Mouse (Mus musculus) kidney, embryonic 16.5 days (tissue): ENCODE results near the gene Ckb. TPM values are rescaled to one million over a fixed set of nuclear protein-coding genes. Genes with fewer than 3 reads are reported as not detected.
"Not testable (repeated sequence)": the region's sequence is repeated elsewhere in the genome, so short reads cannot be mapped to it uniquely, and the experiment has no call there.

Source experiments
- ATAC-seq: fragments of 200-750 bp; cut with Nextera tagmentation; 2 replicates; pipeline ENCODE4 v1.8.0; 2017; ENCODE audit warnings: moderate TSS enrichment; ENCODE audit not compliant: low FRiP score, low TSS enrichment
- H3K27ac ChIP-seq: fragments of 300-500 bp; sonication (generic); 2 replicates; pipeline ENCODE4 v1.5.1; 2014; ENCODE audit warnings: low read length
- H3K27me3 ChIP-seq: fragments of 300-500 bp; sonication (generic); 2 replicates; pipeline ENCODE4 v1.6.1; 2014; ENCODE audit warnings: low read length, control low read depth, mixed read lengths; ENCODE audit not compliant: insufficient read depth
- H3K36me3 ChIP-seq: fragments of 300-500 bp; sonication (generic); 2 replicates; pipeline ENCODE4 v1.6.1; 2014; ENCODE audit warnings: low read length, control low read depth, mixed read lengths; ENCODE audit not compliant: insufficient read depth
- H3K4me1 ChIP-seq: fragments of 300-500 bp; sonication (generic); 2 replicates; pipeline ENCODE4 v1.6.1; 2014; ENCODE audit warnings: low read length, control low read depth, mixed read lengths; ENCODE audit not compliant: insufficient read depth
- H3K4me2 ChIP-seq: fragments of 300-500 bp; sonication (generic); replicated peaks from 2 replicates; pipeline ENCODE4 v1.6.1; 2014; ENCODE audit warnings: low read depth, low read length
- H3K4me3 ChIP-seq: fragments of 300-500 bp; sonication (generic); 2 replicates; pipeline ENCODE4 v1.5.1; 2014; ENCODE audit warnings: mild to moderate bottlenecking, low read length
- H3K9ac ChIP-seq: fragments of 300-500 bp; sonication (generic); replicated peaks from 2 replicates; pipeline ENCODE4 v1.6.1; 2014; ENCODE audit warnings: low read length
- H3K9me3 ChIP-seq: fragments of 300-500 bp; sonication (generic); 2 replicates; pipeline ENCODE4 v1.6.1; 2016; ENCODE audit warnings: low read length, control low read depth
- WGBS: fragments of 180-500 bp; shearing (Covaris S2); extraction: QIAGEN DNeasy Blood & Tissue Kit; methylation state at CpG from one replicate; pipeline ENCODE4 v1.1.7; 2014; 5-methylcytosine and 5-hydroxymethylcytosine counted together
- polyA plus RNA-seq: library from polyadenylated mRNA; unstranded; fragments of >200 nt; fragmentation: Nextera tagmentation; extraction: Ambion mirVana; gene quantifications from 2 replicates; pipeline ENCODE4 v1.2.1, GENCODE M21; 2015

Gene Ckb
- polyA plus RNA-seq, 1 experiment from 2014 or later, result 188 TPM

DNA sequence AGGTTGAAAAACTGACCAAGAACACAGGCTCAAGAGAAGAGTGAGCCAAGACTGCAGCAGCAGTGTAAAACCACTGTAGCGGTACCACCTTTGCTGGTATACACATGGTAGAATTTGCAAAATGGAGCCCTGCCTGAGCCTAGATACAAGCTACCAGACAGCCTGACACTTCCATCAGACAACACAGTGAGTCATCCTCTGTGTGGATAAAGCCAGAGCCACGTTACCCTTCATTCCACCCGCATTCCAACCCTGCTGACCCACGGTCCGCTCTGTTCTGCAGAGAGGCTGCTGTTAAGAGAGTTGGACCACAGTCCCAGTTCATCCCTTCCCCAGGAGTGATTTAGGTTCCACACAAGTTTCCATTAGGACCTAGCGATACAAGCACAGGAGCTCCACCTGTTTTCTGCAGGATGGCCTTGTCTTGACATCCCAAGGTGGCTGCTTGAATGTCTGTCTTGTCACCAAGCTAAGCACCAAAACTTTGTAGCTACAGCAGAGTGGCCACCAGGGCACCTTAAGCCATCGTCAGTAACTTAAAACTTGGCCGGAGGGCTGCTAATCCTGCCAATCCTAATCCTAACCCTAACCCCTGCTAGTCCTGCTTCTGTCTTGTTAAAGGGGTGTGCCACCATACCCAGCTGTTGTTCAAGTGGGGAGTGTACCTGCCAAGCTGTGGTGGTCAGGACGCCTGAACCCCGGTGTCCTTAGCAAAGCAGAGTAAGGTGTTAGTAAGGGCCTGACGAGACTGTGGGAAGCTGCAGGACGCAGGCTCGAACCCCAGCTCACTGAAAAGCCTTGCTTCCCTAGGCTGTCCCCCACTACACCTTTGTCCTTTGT is 6.9 kb downstream of the Ckb start:
- ATAC-seq, result no peak
- H3K27ac ChIP-seq, result no peak overlapping the region
- H3K36me3 ChIP-seq, result peaks cover 9% of the 10 kb centered on the region
- H3K9ac ChIP-seq, result no peak overlapping the region
- peaks cover 3% of the 10 kb centered on the region for H3K27me3 ChIP-seq
- no peaks in the 10 kb centered on the region for H3K9me3 ChIP-seq
- H3K4me1 ChIP-seq, result peaks cover 47% of the 10 kb centered on the region
- no peak overlapping the region for H3K4me2 ChIP-seq
- no peak overlapping the region for H3K4me3 ChIP-seq
- 82% methylated on average over 13 of the region's 13 CpGs for WGBS

DNA sequence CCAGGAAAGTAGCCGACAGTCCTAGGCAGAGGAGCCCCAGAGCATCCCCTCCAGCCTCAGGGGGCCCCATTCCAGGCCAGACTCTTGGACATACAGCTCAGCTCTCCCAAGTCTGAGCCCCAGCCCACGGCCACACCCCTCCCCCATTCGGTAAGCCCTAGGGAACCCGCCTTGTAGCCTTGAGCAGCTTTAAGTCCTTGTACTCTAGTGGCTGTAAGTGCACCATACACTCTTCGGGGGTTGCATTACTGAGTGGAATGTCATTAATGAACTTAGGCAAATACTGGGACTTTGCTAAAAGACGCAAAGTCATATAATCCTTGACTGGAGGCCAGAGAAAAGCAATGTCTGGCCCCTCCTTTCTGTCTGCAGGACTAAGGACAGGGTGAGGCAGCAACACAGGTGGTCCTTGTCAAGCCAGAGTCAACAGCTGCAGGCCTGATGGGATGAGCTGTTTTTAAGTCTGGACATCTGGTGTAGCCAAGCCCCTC is 7.9 kb downstream of the Ckb start:
- Histone ChIP-seq H3K9me3 (no peaks in the 10 kb centered on the region), H3K4me3 (no peak overlapping the region), H3K9ac (no peak overlapping the region), H3K4me2 (peak overlapping the region; percentile 21; the same call in 1 of the 2 replicates), H3K4me1 (peaks cover 36% of the 10 kb centered on the region), H3K27me3 (no peaks in the 10 kb centered on the region), H3K27ac (peak overlapping the region; percentile 86), H3K36me3 (peaks cover 10% of the 10 kb centered on the region)
- 22% methylated on average over 6 of the region's 6 CpGs for WGBS
- ATAC-seq, result peak; percentile 79

- H3K9me3 ChIP-seq, result no peaks in the 10 kb centered on the region
- H3K4me3 ChIP-seq, result no peak overlapping the region
- H3K27ac ChIP-seq, result peak overlapping the region; percentile 86
- 0 out of 2 replicates have a peak overlapping the region, but pooled peaks have one; percentile 22 for H3K9ac ChIP-seq
- peaks cover 29% of the 10 kb centered on the region for H3K4me1 ChIP-seq
- ATAC-seq, result no peak
- no peaks in the 10 kb centered on the region for H3K27me3 ChIP-seq
- peaks cover 12% of the 10 kb centered on the region for H3K36me3 ChIP-seq
- peak overlapping the region; percentile 21; the same call in 1 of the 2 replicates for H3K4me2 ChIP-seq
- 43% methylated on average over 17 of the region's 17 CpGs for WGBS
Measured at GRCm38 (mm10) chr12:111663228-111664143, 8.7 kb downstream of the Ckb start.

GRCm38 (mm10) chr12:111661554-111661953 is 10.6 kb downstream of the Ckb start:
- not testable (repeated sequence) for H3K27me3 ChIP-seq, H3K9me3 ChIP-seq, H3K9ac ChIP-seq, H3K4me2 ChIP-seq, ATAC-seq, H3K27ac ChIP-seq, H3K4me3 ChIP-seq
- peaks cover 24% of the 10 kb centered on the region for H3K4me1 ChIP-seq
- peaks cover 16% of the 10 kb centered on the region for H3K36me3 ChIP-seq
- 97% methylated on average over 11 of the region's 11 CpGs for WGBS

- Histone ChIP-seq H3K9me3 (no peaks in the 10 kb centered on the region), H3K4me1 (peaks cover 24% of the 10 kb centered on the region), H3K36me3 (peaks cover 23% of the 10 kb centered on the region), H3K27ac (no peak overlapping the region), H3K4me2 (no peak overlapping the region), H3K27me3 (no peaks in the 10 kb centered on the region), H3K4me3 (no peak overlapping the region), H3K9ac (no peak overlapping the region)
- no peak for ATAC-seq
- WGBS, result 100% methylated on average over 1 of the region's 1 CpGs
Measured at GRCm38 (mm10) chr12:111660628-111661027, 11.5 kb downstream of the Ckb start.

- 96% methylated on average over 4 of the region's 4 CpGs for WGBS
- Histone ChIP-seq H3K9me3 (no peaks in the 10 kb centered on the region), H3K4me3 (no peak overlapping the region), H3K27ac (no peak overlapping the region), H3K27me3 (no peaks in the 10 kb centered on the region), H3K9ac (no peak overlapping the region), H3K36me3 (peaks cover 35% of the 10 kb centered on the region), H3K4me2 (no peak overlapping the region), H3K4me1 (peaks cover 13% of the 10 kb centered on the region)
- no peak for ATAC-seq
Measured at GRCm38 (mm10) chr12:111659331-111659730, 12.8 kb downstream of the Ckb start.

- Histone ChIP-seq H3K27ac (no peak overlapping the region), H3K36me3 (peaks cover 39% of the 10 kb centered on the region), H3K4me1 (no peaks in the 10 kb centered on the region; the same call in 1 of the 2 replicates), H3K27me3 (no peaks in the 10 kb centered on the region), H3K9me3 (no peaks in the 10 kb centered on the region), H3K4me3 (no peak overlapping the region), H3K9ac (no peak overlapping the region), H3K4me2 (no peak overlapping the region)
- WGBS, result 79% methylated on average over 11 of the region's 11 CpGs
- no peak for ATAC-seq
Measured at GRCm38 (mm10) chr12:111655695-111656094, 16.4 kb downstream of the Ckb start.

DNA sequence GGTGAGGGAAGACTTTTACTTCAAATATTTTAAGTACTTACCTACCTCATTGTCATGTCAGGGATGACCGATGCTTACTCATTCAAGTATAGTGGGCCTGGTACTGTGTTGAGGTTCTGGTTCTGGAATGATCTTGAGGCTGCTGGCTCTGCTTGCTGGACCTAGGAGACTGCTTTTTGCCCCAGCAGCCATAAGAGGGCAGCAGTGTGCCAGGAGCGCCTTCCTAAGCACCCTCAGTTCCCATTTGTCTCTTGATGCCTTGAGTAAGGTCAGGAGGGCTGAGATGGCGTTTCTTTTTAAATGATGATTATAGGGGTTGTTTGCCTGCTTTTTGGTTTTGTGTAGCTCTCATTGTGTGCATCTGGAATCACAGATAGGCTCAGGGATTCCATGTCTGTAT is 18.7 kb downstream of the Ckb start:
- peaks cover 45% of the 10 kb centered on the region for H3K36me3 ChIP-seq
- 30% methylated on average over 3 of the region's 3 CpGs for WGBS
- H3K27me3 ChIP-seq, result no peaks in the 10 kb centered on the region
- no peak for ATAC-seq
- no peak overlapping the region for H3K4me3 ChIP-seq
- H3K9me3 ChIP-seq, result no peaks in the 10 kb centered on the region
- H3K4me1 ChIP-seq, result no peaks in the 10 kb centered on the region; the same call in 1 of the 2 replicates
- H3K27ac ChIP-seq, result no peak overlapping the region
- no peak overlapping the region for H3K4me2 ChIP-seq
- H3K9ac ChIP-seq, result no peak overlapping the region

- 88% methylated on average over 3 of the region's 3 CpGs for WGBS
Measured at GRCm38 (mm10) chr12:111652953-111653352, 19.2 kb downstream of the Ckb start.

More at GRCm38 (mm10) chr12:111652953-111653352, 19.2 kb downstream of the Ckb start:
- no peak for ATAC-seq
- Histone ChIP-seq H3K4me3 (no peak overlapping the region), H3K9me3 (no peaks in the 10 kb centered on the region), H3K4me2 (no peak overlapping the region), H3K4me1 (no peaks in the 10 kb centered on the region; the same call in 1 of the 2 replicates), H3K27ac (no peak overlapping the region), H3K27me3 (no peaks in the 10 kb centered on the region), H3K9ac (no peak overlapping the region), H3K36me3 (peaks cover 50% of the 10 kb centered on the region)
